Mouse (Mus musculus) forebrain, embryonic 10.5 days (tissue): ENCODE data around the gene Pds5a. TPM values are rescaled to one million over a fixed set of nuclear protein-coding genes. Genes with fewer than 3 reads are reported as not detected.
"Not testable (repeated sequence)": the region's sequence is repeated elsewhere in the genome, so short reads cannot be mapped to it uniquely, and the experiment has no call there.

Experiments used
- DNase-seq: peaks from one replicate; pipeline ENCODE4 v3.0.0-alpha.2; 2017; ENCODE audit warnings: low spot score; ENCODE audit errors: extremely low spot score
- H3K27ac ChIP-seq: fragments of 300-500 bp; sonication (generic); 2 replicates; pipeline ENCODE4 v1.5.1; 2016; ENCODE audit warnings: mild to moderate bottlenecking
- H3K27me3 ChIP-seq: fragments of 300-500 bp; sonication (generic); 2 replicates; pipeline ENCODE4 v1.6.1; 2016; ENCODE audit warnings: mild to moderate bottlenecking; ENCODE audit not compliant: poor library complexity, severe bottlenecking
- H3K36me3 ChIP-seq: fragments of 300-500 bp; sonication (generic); replicated peaks from 2 replicates; pipeline ENCODE4 v1.6.1; 2016; ENCODE audit warnings: mild to moderate bottlenecking, moderate library complexity
- H3K4me1 ChIP-seq: fragments of 300-500 bp; sonication (generic); 2 replicates; pipeline ENCODE4 v1.6.1; 2016
- H3K4me3 ChIP-seq: fragments of 300-500 bp; sonication (generic); 2 replicates; pipeline ENCODE4 v1.5.1; 2016; ENCODE audit warnings: mild to moderate bottlenecking, moderate library complexity
- H3K9me3 ChIP-seq: fragments of 300-500 bp; sonication (generic); 2 replicates; pipeline ENCODE4 v1.6.1; 2016; ENCODE audit warnings: mild to moderate bottlenecking, moderate library complexity
- WGBS: fragments of 180-500 bp; shearing (Covaris S2); methylation state at CpG from one replicate; pipeline ENCODE4 v1.1.7; 2016; 5-methylcytosine and 5-hydroxymethylcytosine counted together
- polyA plus RNA-seq: library from polyadenylated mRNA; unstranded; fragments of >200 nt; fragmentation: Nextera tagmentation; extraction: Ambion mirVana; gene quantifications from 2 replicates; pipeline ENCODE4 v1.2.1, GENCODE M21; 2016

The Pds5a gene
- 106 and 108 TPM in 2 replicates for polyA plus RNA-seq

- 4% methylated on average over 99 of the region's 140 CpGs for WGBS
- peaks cover 29% of the 10 kb centered on the region for H3K4me1 ChIP-seq
- peak within 1 kb of the TSS; percentile 99 for H3K27ac ChIP-seq
- H3K36me3 ChIP-seq = peaks cover 29% of the 10 kb centered on the region
- DNase-seq = peak; percentile 84
- no peaks in the 10 kb centered on the region for H3K27me3 ChIP-seq
- no peaks in the 10 kb centered on the region for H3K9me3 ChIP-seq
- H3K4me3 ChIP-seq = peak within 1 kb of the TSS; percentile 99
Measured at GRCm38 (mm10) chr5:65697836-65698758, at the start of gene Pds5a. Pds5a (minus strand) TSS chr5:65698273.

GRCm38 (mm10) chr5:65746908-65747307, 48.8 kb upstream of the Pds5a start:
- Histone ChIP-seq H3K4me3 (no peak overlapping the region), H3K36me3 (no peaks in the 10 kb centered on the region), H3K27me3 (no peaks in the 10 kb centered on the region), H3K9me3 (no peaks in the 10 kb centered on the region), H3K4me1 (peaks cover 16% of the 10 kb centered on the region), H3K27ac (no peak overlapping the region)
- no peak for DNase-seq
- 88% methylated on average over 5 of the region's 5 CpGs for WGBS

- no peaks in the 10 kb centered on the region for H3K27me3 ChIP-seq
- H3K27ac ChIP-seq = no peak overlapping the region
- H3K36me3 ChIP-seq = no peaks in the 10 kb centered on the region
- DNase-seq = no peak
- WGBS = 92% methylated on average over 3 of the region's 3 CpGs
- H3K4me3 ChIP-seq = no peak overlapping the region
- H3K4me1 ChIP-seq = no peaks in the 10 kb centered on the region
- H3K9me3 ChIP-seq = no peaks in the 10 kb centered on the region
Measured at GRCm38 (mm10) chr5:65739366-65739765, 41.3 kb upstream of the Pds5a start.

GRCm38 (mm10) chr5:65735601-65736000, 37.5 kb upstream of the Pds5a start:
- no peak for DNase-seq
- Histone ChIP-seq H3K27me3 (no peaks in the 10 kb centered on the region), H3K36me3 (no peaks in the 10 kb centered on the region), H3K9me3 (no peaks in the 10 kb centered on the region), H3K4me3 (no peak overlapping the region), H3K4me1 (peaks cover 8% of the 10 kb centered on the region), H3K27ac (no peak overlapping the region)
- 91% methylated on average over 2 of the region's 2 CpGs for WGBS

- H3K4me1 ChIP-seq = peaks cover 8% of the 10 kb centered on the region
- H3K36me3 ChIP-seq = no peaks in the 10 kb centered on the region
- H3K4me3 ChIP-seq = no peak overlapping the region
- no peak for DNase-seq
- WGBS = 49% methylated on average over 9 of the region's 9 CpGs
- H3K27me3 ChIP-seq = no peaks in the 10 kb centered on the region
- peak overlapping the region; percentile 42 for H3K27ac ChIP-seq
- no peaks in the 10 kb centered on the region for H3K9me3 ChIP-seq
Measured at GRCm38 (mm10) chr5:65731173-65732007, 33.3 kb upstream of the Pds5a start.

GRCm38 (mm10) chr5:65724311-65725054, 26.4 kb upstream of the Pds5a start:
- H3K36me3 ChIP-seq = no peaks in the 10 kb centered on the region
- 2% methylated on average over 23 of the region's 23 CpGs for whole genome bisulfite sequencing

GRCm38 (mm10) chr5:65718368-65718767, 20.3 kb upstream of the Pds5a start:
- WGBS = 41% methylated on average over 3 of the region's 3 CpGs
- Histone ChIP-seq H3K27me3 (no peaks in the 10 kb centered on the region), H3K9me3 (no peaks in the 10 kb centered on the region), H3K27ac (no peak overlapping the region), H3K36me3 (no peaks in the 10 kb centered on the region), H3K4me1 (no peaks in the 10 kb centered on the region), H3K4me3 (no peak overlapping the region)
- no peak for DNase-seq

More at GRCm38 (mm10) chr5:65724311-65725054, 26.4 kb upstream of the Pds5a start:
- Histone ChIP-seq H3K27ac (peak overlapping the region; percentile 87), H3K9me3 (no peaks in the 10 kb centered on the region), H3K4me1 (peaks cover 14% of the 10 kb centered on the region), H3K27me3 (no peaks in the 10 kb centered on the region), H3K4me3 (peak overlapping the region; percentile 47)
- peak; percentile 62 for DNase-seq

GRCm38 (mm10) chr5:65717903-65718211, 19.8 kb upstream of the Pds5a start:
- WGBS = 91% methylated on average over 8 of the region's 8 CpGs
- H3K9me3 ChIP-seq, H3K27me3 ChIP-seq, H3K4me3 ChIP-seq, H3K4me1 ChIP-seq, H3K27ac ChIP-seq, H3K36me3 ChIP-seq, DNase-seq: not testable (repeated sequence)

GRCm38 (mm10) chr5:65717063-65717902, 19.2 kb upstream of the Pds5a start:
- Histone ChIP-seq H3K27me3 (no peaks in the 10 kb centered on the region), H3K4me1 (no peaks in the 10 kb centered on the region), H3K27ac (no peak overlapping the region), H3K9me3 (no peaks in the 10 kb centered on the region), H3K4me3 (no peak overlapping the region), H3K36me3 (no peaks in the 10 kb centered on the region)
- DNase-seq = no peak
- 86% methylated on average over 18 of the region's 18 CpGs for WGBS

- no peaks in the 10 kb centered on the region for H3K9me3 ChIP-seq
- H3K4me3 ChIP-seq = no peak overlapping the region
- no peaks in the 10 kb centered on the region for H3K4me1 ChIP-seq
- H3K36me3 ChIP-seq = no peaks in the 10 kb centered on the region
- WGBS = 87% methylated on average over 6 of the region's 6 CpGs
- DNase-seq = no peak
- no peaks in the 10 kb centered on the region for H3K27me3 ChIP-seq
- H3K27ac ChIP-seq = no peak overlapping the region
Measured at GRCm38 (mm10) chr5:65715084-65715483, 17.0 kb upstream of the Pds5a start.

GRCm38 (mm10) chr5:65711463-65711862, 13.4 kb upstream of the Pds5a start:
- no peaks in the 10 kb centered on the region for H3K27me3 ChIP-seq
- H3K4me3 ChIP-seq = no peak overlapping the region
- no peaks in the 10 kb centered on the region for H3K9me3 ChIP-seq
- H3K4me1 ChIP-seq = no peaks in the 10 kb centered on the region
- WGBS = 98% methylated on average over 1 of the region's 1 CpGs
- no peak for DNase-seq
- no peak overlapping the region for H3K27ac ChIP-seq
- no peaks in the 10 kb centered on the region for H3K36me3 ChIP-seq

GRCm38 (mm10) chr5:65710267-65710666, 12.2 kb upstream of the Pds5a start:
- WGBS = 77% methylated on average over 8 of the region's 8 CpGs
- no peak for DNase-seq
- Histone ChIP-seq H3K9me3 (no peaks in the 10 kb centered on the region), H3K36me3 (no peaks in the 10 kb centered on the region), H3K27me3 (no peaks in the 10 kb centered on the region), H3K4me1 (no peaks in the 10 kb centered on the region), H3K4me3 (no peak overlapping the region), H3K27ac (no peak overlapping the region)
